Mouse (Mus musculus) myocyte (in vitro differentiated cells): ENCODE results near the gene Bmp6.

Source experiments
- E2F4 ChIP-seq: IDR thresholded peaks from one replicate; pipeline ENCODE4 v1.6.1; 2011; ENCODE audit warnings: mild to moderate bottlenecking, control low read depth, moderate library complexity; ENCODE audit not compliant: insufficient read depth
- MAX ChIP-seq: IDR thresholded peaks from one replicate; pipeline ENCODE4 v1.6.1; 2011; ENCODE audit warnings: low read depth, mild to moderate bottlenecking, control low read depth
- MYOD1 ChIP-seq, 3 experiments: IDR thresholded peaks; one replicate each; pipeline ENCODE4 v1.6.1; 2011; ENCODE audit warnings: control low read depth in 2 of 3, low read depth in 2 of 3, mild to moderate bottlenecking in 2 of 3, moderate library complexity in 1 of 3; ENCODE audit not compliant: insufficient read length in 2 of 3, control insufficient read depth in 1 of 3
- POLR2A ChIP-seq: IDR thresholded peaks from one replicate; pipeline ENCODE4 v1.6.1; 2011; ENCODE audit warnings: low read depth, mild to moderate bottlenecking, control low read depth, moderate library complexity; ENCODE audit not compliant: insufficient read length
- TCF12 ChIP-seq: IDR thresholded peaks from one replicate; pipeline ENCODE4 v1.6.1; 2011; ENCODE audit warnings: mild to moderate bottlenecking, control low read depth; ENCODE audit not compliant: poor library complexity, insufficient read depth, severe bottlenecking
- USF1 ChIP-seq: IDR thresholded peaks from one replicate; pipeline ENCODE4 v1.6.1; 2011; ENCODE audit warnings: low read depth, mild to moderate bottlenecking, control low read depth, moderate library complexity

GRCm38 (mm10) chr13:38526116-38526515 is 181.2 kb downstream of the Bmp6 start:
- no peak for TF ChIP-seq POLR2A
- TF ChIP-seq E2F4: no peak
- TF ChIP-seq TCF12: no peak
- no peak for TF ChIP-seq USF1
- TF ChIP-seq MAX: no peak
- TF ChIP-seq MYOD1 (IDR thresholded peaks at IDR 0.05; ENCODE audit: control insufficient read depth in 1 of 3, insufficient read length in 2 of 3, low read depth in 2 of 3): no peak
